Mouse (Mus musculus): ENCODE results near the gene Prmt1. TPM values are rescaled to one million over a fixed set of nuclear protein-coding genes. Genes with fewer than 3 reads are reported as not detected.
A peak's percentile ranks its signal among the peaks of the same experiment; 100 is the strongest.

Gene Prmt1
- polyA plus RNA-seq (2015; fragmentation: Nextera tagmentation; extraction: Ambion mirVana), result 73.2 and 76.8 TPM in 2 replicates

DNA sequence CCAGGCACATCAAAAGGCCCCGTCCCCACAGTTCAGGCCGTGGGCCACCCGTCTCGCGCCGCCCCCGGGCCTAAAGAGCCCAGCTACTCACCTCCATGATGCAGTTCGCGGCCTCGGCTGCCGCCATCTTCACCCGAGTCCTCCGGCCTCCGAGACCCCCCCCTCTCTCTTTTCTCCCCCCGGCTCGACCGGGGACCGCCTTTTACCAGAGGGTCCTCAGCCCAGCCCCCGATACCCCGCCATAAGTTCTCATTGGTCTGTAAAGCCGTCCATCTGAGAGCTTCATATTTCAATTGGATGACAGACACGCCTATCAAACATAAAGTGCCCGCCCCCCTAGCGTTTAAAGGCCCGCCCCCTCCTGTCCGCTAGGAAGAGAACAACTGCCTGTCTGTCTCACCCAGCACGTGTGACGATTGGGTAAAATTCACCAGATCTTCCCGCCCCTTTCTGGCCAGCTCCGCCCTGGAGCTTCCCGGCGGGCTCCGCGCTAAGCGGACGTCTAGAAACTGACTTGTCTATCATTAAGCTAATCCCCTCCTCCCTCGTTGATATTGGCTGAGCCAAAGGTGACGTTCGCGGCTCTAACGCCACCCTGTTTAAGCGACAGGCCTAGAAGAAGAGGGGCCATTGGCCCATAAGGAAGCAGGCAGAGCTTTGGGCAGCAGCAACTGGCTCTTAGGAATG, at the start of gene Prmt1:
Prmt1 (minus strand) TSS at position 377 of the 687 bp plus-strand sequence.
- DNase-seq (peak; percentile 96), ATAC-seq (peak; percentile 94)
- H3K4me2 ChIP-seq (ENCODE audit: low read depth, low read length), result peak within 1 kb of the TSS; percentile 97
- H3K9ac ChIP-seq (replicated peaks), result peak within 1 kb of the TSS; percentile 90
- 2% methylated on average over 42 of the region's 42 CpGs for WGBS (ENCODE audit: insufficient replicate concordance)
- peaks cover 15% of the 10 kb centered on the region for H3K36me3 ChIP-seq (replicated peaks; ENCODE audit: insufficient read depth, low read length)
- H3K4me1 ChIP-seq (ENCODE audit: insufficient read depth), result peaks cover 20% of the 10 kb centered on the region
- peak within 1 kb of the TSS; percentile 87 for H3K4me3 ChIP-seq (ENCODE audit: low read depth, low read length)
- H3K27ac ChIP-seq (ENCODE audit: low read depth), result peak within 1 kb of the TSS; percentile 91
- no peaks in the 10 kb centered on the region for H3K9me3 ChIP-seq (ENCODE audit: low read length)
- H3K27me3 ChIP-seq (ENCODE audit: insufficient read depth, low read length), result no peaks in the 10 kb centered on the region
- no peak for TF ChIP-seq CTCF (IDR thresholded peaks at IDR 0.05; ENCODE audit: low read depth)
- peak; percentile 67; the same call in 1 of the 2 replicates for TF ChIP-seq EP300 (IDR thresholded peaks at IDR 0.05; ENCODE audit: low read depth)

DNA sequence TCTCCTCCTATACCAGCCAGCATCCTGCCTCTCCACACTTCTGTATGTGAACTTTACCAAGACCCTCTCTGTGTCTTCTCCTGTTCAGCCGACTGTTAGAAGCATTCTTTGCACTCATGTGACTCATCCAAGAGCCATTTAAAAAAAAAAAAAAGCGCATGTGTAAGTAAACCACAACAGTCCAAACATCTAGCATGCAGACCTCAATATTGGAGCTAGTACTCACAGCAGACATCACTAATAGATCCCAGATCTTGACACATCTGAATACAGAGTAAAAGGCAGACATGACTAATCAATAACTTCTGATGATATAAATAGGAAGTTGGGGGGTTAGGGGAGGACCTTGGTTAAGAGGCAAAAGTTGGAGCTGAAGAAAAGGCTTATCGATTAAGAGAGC, 49.3 kb upstream of the Prmt1 start:
- H3K9me3 ChIP-seq (ENCODE audit: low read length), result no peaks in the 10 kb centered on the region
- H3K4me3 ChIP-seq (ENCODE audit: low read depth, low read length), result no peak overlapping the region
- H3K4me2 ChIP-seq (ENCODE audit: low read depth, low read length), result no peak overlapping the region
- no peak overlapping the region for H3K27ac ChIP-seq (ENCODE audit: low read depth)
- H3K27me3 ChIP-seq (ENCODE audit: insufficient read depth, low read length), result no peaks in the 10 kb centered on the region
- H3K36me3 ChIP-seq (replicated peaks; ENCODE audit: insufficient read depth, low read length), result peaks cover 60% of the 10 kb centered on the region
- H3K9ac ChIP-seq (replicated peaks), result no peak overlapping the region
- H3K4me1 ChIP-seq (ENCODE audit: insufficient read depth), result no peaks in the 10 kb centered on the region
- DNase-seq, result no peak
- TF ChIP-seq EP300 (IDR thresholded peaks at IDR 0.05; ENCODE audit: low read depth) (no peak), CTCF (IDR thresholded peaks at IDR 0.05; ENCODE audit: low read depth) (no peak)
- WGBS (ENCODE audit: insufficient replicate concordance), result 86% methylated on average over 3 of the region's 3 CpGs
- no peak for ATAC-seq

DNA sequence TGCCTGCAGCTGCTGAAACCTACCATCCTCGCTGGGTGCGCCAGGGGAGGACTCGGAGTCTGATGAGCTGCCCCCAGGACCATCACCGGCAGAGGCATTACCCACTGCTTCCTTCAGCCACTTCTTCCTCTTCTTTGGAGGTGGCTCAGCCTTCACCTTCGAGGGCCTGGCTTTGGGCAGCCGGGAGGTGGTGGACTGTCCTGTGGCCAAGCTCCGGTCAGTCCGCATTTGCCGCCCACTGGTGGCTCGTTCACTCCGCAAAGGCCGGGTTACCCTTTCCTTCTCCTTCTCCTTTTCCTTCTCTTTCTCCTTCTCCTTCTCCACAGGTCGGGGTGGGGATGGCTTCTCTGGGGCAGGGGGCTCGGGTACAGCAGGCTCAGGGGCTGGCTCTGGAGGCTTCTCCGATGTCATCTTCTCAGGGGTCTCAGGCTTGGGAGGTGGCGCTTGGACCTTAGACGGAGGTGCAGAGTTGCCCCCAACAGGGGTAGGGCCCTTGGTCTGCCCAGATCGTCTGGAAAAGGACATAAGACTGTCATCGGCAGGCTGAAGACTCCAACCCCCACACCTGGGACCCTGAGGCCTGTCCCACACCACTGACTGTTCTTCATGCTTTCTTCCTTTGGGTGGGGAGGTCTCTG, 47.5 kb upstream of the Prmt1 start:
- Histone ChIP-seq H3K9me3 (ENCODE audit: low read length) (no peaks in the 10 kb centered on the region), H3K27ac (ENCODE audit: low read depth) (no peak overlapping the region), H3K4me2 (ENCODE audit: low read depth, low read length) (no peak overlapping the region), H3K36me3 (replicated peaks; ENCODE audit: insufficient read depth, low read length) (peaks cover 66% of the 10 kb centered on the region), H3K4me1 (ENCODE audit: insufficient read depth) (no peaks in the 10 kb centered on the region), H3K9ac (replicated peaks) (no peak overlapping the region), H3K4me3 (ENCODE audit: low read depth, low read length) (no peak overlapping the region), H3K27me3 (ENCODE audit: insufficient read depth, low read length) (no peaks in the 10 kb centered on the region)
- WGBS (ENCODE audit: insufficient replicate concordance), result 90% methylated on average over 19 of the region's 19 CpGs
- DNase-seq, result no peak
- no peak for ATAC-seq
- TF ChIP-seq EP300 (IDR thresholded peaks at IDR 0.05; ENCODE audit: low read depth) (no peak), CTCF (IDR thresholded peaks at IDR 0.05; ENCODE audit: low read depth) (no peak)

DNA sequence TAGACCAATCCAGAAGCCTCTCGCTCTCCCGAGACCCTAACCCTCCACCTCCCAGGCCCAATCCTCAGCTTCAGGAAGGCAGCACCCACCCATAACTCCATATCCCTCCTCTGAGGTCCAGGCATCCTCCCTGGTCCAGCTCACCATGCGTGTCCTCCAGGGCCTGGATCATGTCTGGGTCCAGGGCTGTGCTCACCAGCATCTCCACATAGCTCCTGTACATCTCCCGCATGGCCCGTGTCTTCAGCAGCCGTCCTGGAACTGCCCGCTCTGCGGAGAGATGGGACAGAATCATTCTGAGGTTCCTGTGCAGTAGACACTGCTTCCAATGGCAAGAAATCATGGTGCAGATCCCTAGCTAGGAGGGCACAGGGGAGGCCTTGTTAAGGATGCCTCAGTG, 44.5 kb upstream of the Prmt1 start:
- WGBS (ENCODE audit: insufficient replicate concordance), result 93% methylated on average over 8 of the region's 8 CpGs
- TF ChIP-seq EP300 (IDR thresholded peaks at IDR 0.05; ENCODE audit: low read depth), result no peak
- no peak for TF ChIP-seq CTCF (IDR thresholded peaks at IDR 0.05; ENCODE audit: low read depth)
- Histone ChIP-seq H3K27me3 (ENCODE audit: insufficient read depth, low read length) (no peaks in the 10 kb centered on the region), H3K36me3 (replicated peaks; ENCODE audit: insufficient read depth, low read length) (peaks cover 67% of the 10 kb centered on the region), H3K27ac (ENCODE audit: low read depth) (no peak overlapping the region), H3K4me1 (ENCODE audit: insufficient read depth) (peaks cover under 1% of the 10 kb centered on the region; the same call in 1 of the 2 replicates), H3K9me3 (ENCODE audit: low read length) (no peaks in the 10 kb centered on the region), H3K4me3 (ENCODE audit: low read depth, low read length) (no peak overlapping the region), H3K4me2 (ENCODE audit: low read depth, low read length) (no peak overlapping the region), H3K9ac (replicated peaks) (no peak overlapping the region)
- no peak for DNase-seq
- ATAC-seq, result no peak

DNA sequence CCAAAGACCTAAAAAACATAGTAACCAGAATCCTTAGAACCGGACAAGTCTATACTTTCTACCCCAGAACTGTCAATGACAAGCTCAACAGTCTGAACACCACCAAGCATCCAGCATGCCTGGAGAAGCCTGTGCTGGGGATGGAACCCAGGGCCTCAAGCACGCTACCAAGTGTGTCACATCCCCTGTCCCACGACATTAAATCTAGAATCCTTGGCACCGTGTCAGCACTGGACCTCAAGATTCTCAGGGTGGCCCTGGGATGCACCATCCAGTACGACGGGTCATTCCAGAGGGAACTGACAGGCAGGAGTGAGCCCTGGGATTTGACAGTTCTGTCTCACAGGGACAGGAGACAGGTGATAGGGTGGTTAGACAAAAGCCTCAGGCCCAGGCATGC, 43.6 kb upstream of the Prmt1 start:
- Histone ChIP-seq H3K9ac (replicated peaks) (no peak overlapping the region), H3K27ac (ENCODE audit: low read depth) (no peak overlapping the region), H3K9me3 (ENCODE audit: low read length) (no peaks in the 10 kb centered on the region), H3K4me1 (ENCODE audit: insufficient read depth) (peaks cover 3% of the 10 kb centered on the region; the same call in 1 of the 2 replicates), H3K4me3 (ENCODE audit: low read depth, low read length) (no peak overlapping the region), H3K4me2 (ENCODE audit: low read depth, low read length) (no peak overlapping the region), H3K36me3 (replicated peaks; ENCODE audit: insufficient read depth, low read length) (peaks cover 59% of the 10 kb centered on the region), H3K27me3 (ENCODE audit: insufficient read depth, low read length) (no peaks in the 10 kb centered on the region)
- no peak for TF ChIP-seq EP300 (IDR thresholded peaks at IDR 0.05; ENCODE audit: low read depth)
- TF ChIP-seq CTCF (IDR thresholded peaks at IDR 0.05; ENCODE audit: low read depth), result no peak
- no peak for ATAC-seq
- DNase-seq, result no peak
- WGBS (ENCODE audit: insufficient replicate concordance), result 88% methylated on average over 6 of the region's 6 CpGs

DNA sequence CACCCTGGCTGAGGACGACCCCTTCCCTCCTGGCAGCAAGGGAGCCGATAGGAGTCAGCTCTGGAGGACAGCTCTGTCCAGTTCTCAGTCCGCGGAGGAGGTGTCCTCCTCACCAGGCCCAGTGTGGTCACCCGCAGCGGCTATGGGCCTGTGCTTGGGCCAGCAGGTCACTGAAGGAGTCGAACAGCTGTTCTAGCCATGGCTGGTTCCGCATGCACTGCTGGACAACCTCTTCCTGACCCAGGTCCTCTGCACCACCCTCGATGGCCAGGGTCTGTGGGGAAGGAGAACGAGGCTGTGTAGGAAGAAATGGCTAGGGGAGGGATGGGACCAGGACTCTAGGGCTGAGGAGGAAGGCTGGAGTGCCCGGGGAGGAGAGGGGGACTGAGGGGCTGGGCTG, 42.0 kb upstream of the Prmt1 start:
- no peak overlapping the region for H3K4me3 ChIP-seq (ENCODE audit: low read depth, low read length)
- H3K27ac ChIP-seq (ENCODE audit: low read depth), result no peak overlapping the region
- ATAC-seq, result no peak
- H3K4me1 ChIP-seq (ENCODE audit: insufficient read depth), result peaks cover 3% of the 10 kb centered on the region; the same call in 1 of the 2 replicates
- no peaks in the 10 kb centered on the region for H3K27me3 ChIP-seq (ENCODE audit: insufficient read depth, low read length)
- H3K4me2 ChIP-seq (ENCODE audit: low read depth, low read length), result no peak overlapping the region
- no peak for DNase-seq
- H3K9me3 ChIP-seq (ENCODE audit: low read length), result no peaks in the 10 kb centered on the region
- no peak overlapping the region for H3K9ac ChIP-seq (replicated peaks)
- no peak for TF ChIP-seq CTCF (IDR thresholded peaks at IDR 0.05; ENCODE audit: low read depth)
- no peak for TF ChIP-seq EP300 (IDR thresholded peaks at IDR 0.05; ENCODE audit: low read depth)
- 85% methylated on average over 11 of the region's 11 CpGs for WGBS (ENCODE audit: insufficient replicate concordance)
- peaks cover 44% of the 10 kb centered on the region for H3K36me3 ChIP-seq (replicated peaks; ENCODE audit: insufficient read depth, low read length)

Data from liver, postnatal 0 days (tissue).